Mouse (Mus musculus): ENCODE data around the gene Il4ra. TPM values are rescaled to one million over a fixed set of nuclear protein-coding genes. Genes with fewer than 3 reads are reported as not detected.

Il4ra gene
- 10 to 100 TPM; 17.0 to 23.6 TPM for total RNA-seq (2021)
- long read RNA-seq, experiment 1, full-length matches to known transcripts: 2 of 15 reads
- long read RNA-seq, experiment 1, partial matches to known transcripts: 0 of 15 reads
- long read RNA-seq, experiment 1, other reads (novel, unspliced or antisense): 13 of 15 reads
- long read RNA-seq, experiment 2, full-length matches to known transcripts: 4 of 5 reads
- long read RNA-seq, experiment 2, partial matches to known transcripts: 0 of 5 reads
- long read RNA-seq, experiment 2, other reads (novel, unspliced or antisense): 1 of 5 reads

GRCm38 (mm10) chr7:125551766-125552709, at the start of gene Il4ra:
Gene Il4ra, plus strand, starts transcription at chr7:125552120.
- peak; percentile 95 to 97 for DNase-seq

DNA sequence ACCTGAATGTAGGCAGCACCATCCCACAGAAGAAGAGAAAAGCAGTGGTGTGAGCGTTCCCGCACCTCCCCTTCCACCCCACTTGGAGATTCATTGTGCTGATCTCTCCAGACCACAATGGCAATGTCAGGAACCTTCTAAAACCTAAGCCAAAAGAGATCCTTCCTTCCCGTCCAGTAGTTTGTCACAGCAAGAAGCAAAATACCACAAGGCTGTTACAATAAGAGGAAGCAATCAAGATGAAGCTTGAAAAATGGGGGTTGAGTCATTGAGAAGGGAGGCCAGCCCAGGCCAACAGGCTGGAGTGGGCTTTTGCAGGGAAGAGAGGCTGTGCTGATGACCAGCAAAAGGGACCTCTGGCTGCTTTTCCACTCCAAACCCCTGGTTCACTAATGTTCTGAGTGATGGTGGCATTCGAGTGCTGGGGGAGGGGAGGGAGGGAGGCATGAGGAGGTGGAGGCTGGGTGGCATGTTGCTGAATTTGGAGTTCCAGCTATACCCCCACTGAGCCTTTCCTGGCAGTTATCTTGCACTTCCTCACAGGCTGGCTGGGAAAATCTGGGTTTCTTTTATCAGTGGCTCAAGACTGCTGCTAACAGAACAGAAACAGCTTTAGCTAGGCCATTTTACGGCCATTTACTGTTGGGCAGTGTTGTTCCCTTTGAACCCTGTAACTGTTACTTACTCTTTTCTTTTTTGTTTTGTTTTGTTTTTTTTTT, 48.4 kb upstream of the Il4ra start:
- DNase-seq: no peak

DNA sequence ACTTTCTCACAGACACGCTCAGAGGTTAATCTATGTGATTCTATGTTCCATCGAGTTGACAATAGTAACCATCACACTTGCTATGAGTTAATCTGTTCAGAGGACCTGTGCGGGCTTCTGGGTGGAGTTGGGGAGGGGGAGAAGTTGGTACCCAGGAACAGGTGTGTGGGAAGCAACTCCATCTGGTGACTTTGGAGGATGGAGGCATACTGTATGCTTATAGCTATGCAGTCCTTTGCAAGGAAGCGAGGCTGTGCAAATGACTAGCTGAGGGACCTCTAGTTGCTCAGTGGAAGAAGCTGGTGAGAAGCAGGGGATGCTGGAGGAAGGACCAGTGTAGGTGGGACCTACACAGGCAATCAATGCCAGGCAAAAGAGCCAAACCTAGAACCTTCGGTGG, 47.3 kb upstream of the Il4ra start:
- no peak for DNase-seq

DNA sequence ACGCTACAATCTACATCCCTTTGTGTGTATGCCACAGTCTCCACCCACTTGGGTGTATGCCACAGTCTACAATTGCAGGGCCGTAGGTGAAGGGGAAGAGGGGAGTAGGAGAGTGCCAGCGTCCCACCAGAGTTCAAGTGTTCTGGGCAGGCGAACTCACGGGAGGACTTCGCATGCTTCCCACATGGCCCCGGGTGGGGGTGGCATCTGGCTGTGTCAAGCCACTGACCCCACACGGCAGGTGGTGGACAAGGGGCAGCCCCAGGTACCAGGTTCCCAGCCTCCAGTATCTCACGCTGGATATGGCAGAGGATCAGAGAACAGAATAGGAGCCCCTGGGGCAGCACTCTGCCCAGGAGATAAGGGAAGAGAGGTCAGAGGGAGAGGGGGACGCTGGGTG, 46.4 kb upstream of the Il4ra start:
- DNase-seq: no peak

GRCm38 (mm10) chr7:125507279-125507678, 44.6 kb upstream of the Il4ra start:
- DNase-seq: no peak

GRCm38 (mm10) chr7:125511432-125511831, 40.5 kb upstream of the Il4ra start:
- no peak for DNase-seq

- no peak for DNase-seq
Measured at GRCm38 (mm10) chr7:125511852-125512251, 40.1 kb upstream of the Il4ra start.

DNA sequence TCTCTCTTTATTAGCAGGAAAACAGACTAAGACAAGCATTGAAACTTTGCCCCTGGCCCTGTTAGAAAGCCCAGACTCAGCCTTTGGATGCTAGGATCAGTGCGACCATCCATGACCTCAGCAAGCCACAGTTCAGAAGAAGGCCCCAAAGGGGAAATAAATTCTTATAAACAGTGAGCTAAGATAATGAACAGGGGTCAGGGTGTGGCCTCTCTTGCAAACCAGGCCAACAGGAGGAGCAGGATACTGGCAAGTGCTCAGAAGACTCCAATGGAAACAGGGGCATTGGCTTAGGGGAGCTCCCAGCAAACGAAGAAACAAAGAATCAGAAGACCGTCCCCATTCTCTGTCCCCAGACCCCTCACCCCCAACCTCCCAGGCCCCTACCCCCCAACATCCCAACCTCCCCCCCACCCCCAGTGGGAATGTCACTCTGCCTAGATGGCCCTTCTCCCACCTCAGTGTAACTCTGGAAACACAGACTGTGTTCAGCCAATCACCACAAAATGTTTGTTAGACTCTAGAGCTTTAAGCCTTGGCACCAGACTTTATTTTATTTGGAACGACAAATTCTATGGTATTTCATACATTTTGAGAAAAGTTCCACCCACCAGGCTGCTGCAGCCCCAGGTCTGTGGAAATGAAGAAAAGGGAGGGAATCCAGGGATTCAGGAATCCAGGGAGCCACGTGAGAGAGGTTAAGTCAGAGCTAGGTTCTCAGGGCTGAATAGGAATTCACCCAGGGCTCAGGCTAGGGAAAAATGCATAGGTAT, 36.7 kb upstream of the Il4ra start:
- DNase-seq: peak in 1 of 2 experiments; percentile 40

DNA sequence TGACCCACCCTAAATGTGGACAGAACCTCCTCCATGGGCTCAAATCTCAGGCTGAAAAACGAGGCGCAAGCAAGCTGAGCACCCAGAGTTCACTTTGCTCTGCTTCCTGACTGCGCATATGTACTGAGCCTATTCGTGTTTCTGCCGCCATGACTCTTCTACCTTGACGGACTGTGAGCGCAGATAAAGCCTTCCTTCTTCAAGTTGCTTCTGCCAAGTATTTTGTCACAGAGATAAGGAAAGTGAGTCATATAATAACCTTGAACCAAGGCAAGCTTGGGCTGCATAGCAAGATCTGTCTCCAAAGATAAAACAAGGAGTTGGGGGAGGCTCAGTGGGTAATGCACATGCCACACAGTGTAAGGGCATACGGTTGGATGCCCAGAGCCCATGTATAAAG, 35.2 kb upstream of the Il4ra start:
- DNase-seq: no peak

GRCm38 (mm10) chr7:125517470-125517869, 34.5 kb upstream of the Il4ra start:
- no peak for DNase-seq

GRCm38 (mm10) chr7:125519715-125520114, 32.2 kb upstream of the Il4ra start:
- no peak for DNase-seq

- no peak for DNase-seq
Measured at GRCm38 (mm10) chr7:125523051-125523450, 28.9 kb upstream of the Il4ra start.

- DNase-seq: no peak
Measured at GRCm38 (mm10) chr7:125527186-125527585, 24.7 kb upstream of the Il4ra start.

- no peak for DNase-seq
Measured at GRCm38 (mm10) chr7:125527901-125528580, 23.9 kb upstream of the Il4ra start.

DNA sequence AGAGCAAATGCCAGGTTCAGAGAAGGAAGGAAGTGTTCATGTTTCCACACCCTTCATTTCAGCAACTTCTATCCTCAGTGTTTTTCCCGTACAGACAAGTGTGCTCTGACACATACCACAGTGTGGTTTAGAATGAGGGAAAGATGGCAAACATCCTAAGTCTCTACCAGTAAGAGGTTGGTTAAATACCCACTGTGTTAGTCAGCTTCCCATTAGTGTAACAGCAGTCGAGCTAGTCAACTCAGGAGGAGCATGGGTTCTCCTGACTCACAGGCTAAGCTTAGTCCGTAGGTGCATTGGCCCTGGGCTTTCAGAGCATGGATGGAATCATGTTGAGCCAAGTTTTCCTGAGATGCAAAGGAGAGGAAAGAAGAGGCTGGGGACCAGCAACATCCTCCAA, 12.6 kb upstream of the Il4ra start:
- no peak for DNase-seq

- peak in 1 of 2 experiments; percentile 23 for DNase-seq
Measured at GRCm38 (mm10) chr7:125541026-125541425, 10.9 kb upstream of the Il4ra start.

- DNase-seq: no peak
Measured at GRCm38 (mm10) chr7:125541821-125542220, 10.1 kb upstream of the Il4ra start.

GRCm38 (mm10) chr7:125542335-125543050, 9.4 kb upstream of the Il4ra start:
- no peak for DNase-seq

DNA sequence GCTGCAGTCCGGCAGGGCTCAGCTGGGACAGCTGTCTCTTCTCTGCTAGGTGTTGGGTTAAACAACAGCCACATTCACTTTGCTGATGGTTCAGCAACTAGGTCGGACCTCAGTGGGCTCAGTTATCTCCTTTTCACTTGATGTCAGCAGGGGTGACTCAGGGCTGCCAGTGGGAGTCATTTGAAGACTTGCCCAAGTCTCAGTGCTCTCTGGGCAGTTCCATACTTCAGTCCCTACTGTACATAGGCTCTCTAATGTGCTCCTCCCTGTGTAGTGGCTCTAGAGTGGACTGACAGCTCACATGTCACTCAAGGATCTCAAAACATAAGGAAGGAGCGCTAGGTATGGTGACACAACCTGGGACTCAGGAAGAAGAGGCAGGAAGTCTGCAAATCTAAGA, 8.4 kb upstream of the Il4ra start:
- DNase-seq: no peak

DNA sequence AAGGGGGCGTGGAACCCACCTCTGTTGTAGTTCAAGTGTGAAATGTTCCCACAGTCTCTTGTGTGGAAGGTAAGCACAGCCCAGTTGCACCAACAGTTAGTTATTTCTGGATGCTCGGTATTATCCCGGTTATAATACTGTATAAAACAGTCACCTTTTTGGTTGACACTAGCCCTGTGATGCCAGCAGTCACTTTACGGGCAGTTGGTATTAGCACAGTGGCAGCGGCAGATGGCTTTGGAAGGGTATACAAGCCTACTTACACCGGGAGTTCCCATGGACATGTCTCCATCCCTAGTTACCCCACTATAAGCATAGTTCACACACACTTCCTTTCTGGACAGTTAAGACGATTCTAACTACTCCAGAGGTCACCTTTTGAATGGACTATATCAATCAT, 6.6 kb upstream of the Il4ra start:
- no peak for DNase-seq

DNA sequence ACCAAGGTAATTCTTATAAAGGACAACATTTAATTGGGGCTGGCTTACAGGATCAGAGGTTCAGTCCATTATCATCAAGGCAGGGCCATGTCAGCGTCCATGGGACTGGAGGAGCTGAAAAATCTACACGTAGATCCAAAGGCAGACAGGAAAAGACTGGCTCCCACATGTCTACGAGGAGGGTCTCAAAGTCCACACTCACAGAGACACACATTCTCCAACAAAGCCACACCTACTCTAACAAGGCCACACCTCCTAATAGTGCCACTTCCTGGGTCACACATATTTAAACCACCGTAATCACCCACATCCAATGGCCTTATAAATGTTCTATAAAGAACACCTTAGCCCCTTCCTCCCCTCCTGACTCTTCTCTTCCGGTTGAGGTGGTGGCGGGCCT, 5.2 kb upstream of the Il4ra start:
- no peak for DNase-seq
